Mouse (Mus musculus): ENCODE results near the gene Paox.

The Paox gene

GRCm38 (mm10) chr7:140172936-140173335 is 57.3 kb downstream of the Paox start, which contains the start of gene Olfr523:
Olfr523 (plus strand) TSS chr7:140173217.
- DNase-seq, result no peak

- DNase-seq, result peak; percentile 9
Observed at GRCm38 (mm10) chr7:140179176-140179575, 63.6 kb downstream of the Paox start.

- DNase-seq, result no peak
Observed at GRCm38 (mm10) chr7:140180692-140181091, 65.1 kb downstream of the Paox start.

GRCm38 (mm10) chr7:140184206-140184605 is 68.6 kb downstream of the Paox start:
- no peak for DNase-seq
